Mouse (Mus musculus): ENCODE measurements around the gene Myl9. TPM values are rescaled to one million over a fixed set of nuclear protein-coding genes. Genes with fewer than 3 reads are reported as not detected.

Gene Myl9
- polyA plus RNA-seq, 1 experiment from 2014 or later, result 1,736 TPM

DNA sequence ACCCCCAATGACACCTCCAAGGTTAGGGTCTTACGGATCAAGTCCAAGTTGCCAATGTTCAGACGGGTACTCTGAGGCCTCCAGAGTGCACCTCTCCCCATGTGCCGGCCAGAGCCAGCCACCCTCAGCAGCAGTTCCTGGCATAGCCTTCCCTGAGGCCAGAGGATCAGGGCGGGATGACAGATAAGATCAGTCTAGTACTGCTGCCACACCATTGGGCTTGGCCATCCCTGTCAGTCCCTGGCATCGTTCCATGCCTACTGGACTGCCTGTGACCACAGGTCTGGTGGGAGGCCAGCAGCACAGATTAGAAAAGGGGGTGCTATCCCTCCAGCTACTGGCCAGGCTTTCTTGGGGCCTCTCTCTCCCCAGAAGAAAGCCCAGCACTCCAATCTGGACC, 3.8 kb downstream of the Myl9 start:
- Histone ChIP-seq H3K9ac (replicated peaks; ENCODE audit: low read depth, low read length) (no peak overlapping the region), H3K9me3 (ENCODE audit: control insufficient read depth, low read depth, low read length) (no peaks in the 10 kb centered on the region), H3K4me1 (ENCODE audit: control insufficient read depth, insufficient read depth, low read length) (peaks cover 14% of the 10 kb centered on the region)

DNA sequence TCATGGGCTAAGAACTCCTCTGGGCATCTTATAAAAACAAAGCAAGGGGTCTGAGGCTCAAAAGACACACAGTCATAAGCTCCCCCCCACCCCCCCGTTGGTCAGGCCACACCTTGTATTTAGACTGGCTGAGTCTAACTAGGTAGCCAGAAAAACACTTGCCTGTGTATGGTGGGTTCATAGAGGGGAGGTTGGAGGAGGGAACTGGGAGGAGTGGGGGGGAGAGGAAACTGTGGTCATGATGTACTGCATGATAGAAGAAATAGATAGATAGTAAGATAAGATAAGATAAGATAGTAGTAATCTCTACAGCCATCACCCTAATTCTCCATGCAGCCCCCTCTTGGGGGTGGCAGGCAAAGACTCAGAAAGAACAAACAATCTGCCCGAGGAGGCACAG, 4.3 kb downstream of the Myl9 start:
- H3K9me3 ChIP-seq (ENCODE audit: control insufficient read depth, low read depth, low read length), result no peaks in the 10 kb centered on the region
- H3K4me3 ChIP-seq (ENCODE audit: low read depth, low read length), result 0 out of 2 replicates have a peak overlapping the region, but pooled peaks have one; percentile 6
- 38% methylated on average over 2 of the region's 2 CpGs for WGBS
- peaks cover 17% of the 10 kb centered on the region for H3K4me1 ChIP-seq (ENCODE audit: control insufficient read depth, insufficient read depth, low read length)
- no peak overlapping the region for H3K27ac ChIP-seq (ENCODE audit: low read length)
- H3K27me3 ChIP-seq (ENCODE audit: control insufficient read depth, insufficient read depth, low read length), result no peaks in the 10 kb centered on the region
- H3K36me3 ChIP-seq (ENCODE audit: control insufficient read depth, insufficient read depth, low read length), result peaks cover 3% of the 10 kb centered on the region; the same call in 1 of the 2 replicates
- H3K9ac ChIP-seq (replicated peaks; ENCODE audit: low read depth, low read length), result no peak overlapping the region
- H3K4me2 ChIP-seq (replicated peaks; ENCODE audit: low read depth, low read length), result peak overlapping the region; percentile 24
- no peak for ATAC-seq (ENCODE audit: insufficient number of reproducible peaks, insufficient read depth, low FRiP score, low read depth)

More for the DNA sequence above, 3.8 kb downstream of the Myl9 start:
- ATAC-seq (ENCODE audit: insufficient number of reproducible peaks, insufficient read depth, low FRiP score, low read depth), result no peak
- peaks cover 3% of the 10 kb centered on the region; the same call in 1 of the 2 replicates for H3K36me3 ChIP-seq (ENCODE audit: control insufficient read depth, insufficient read depth, low read length)
- 0 out of 2 replicates have a peak overlapping the region, but pooled peaks have one; percentile 6 for H3K4me3 ChIP-seq (ENCODE audit: low read depth, low read length)
- 70% methylated on average over 5 of the region's 5 CpGs for WGBS
- peak overlapping the region; percentile 24 for H3K4me2 ChIP-seq (replicated peaks; ENCODE audit: low read depth, low read length)
- H3K27me3 ChIP-seq (ENCODE audit: control insufficient read depth, insufficient read depth, low read length), result no peaks in the 10 kb centered on the region
- no peak overlapping the region for H3K27ac ChIP-seq (ENCODE audit: low read length)

GRCm38 (mm10) chr2:156780129-156780528, 4.9 kb downstream of the Myl9 start:
- H3K4me3 ChIP-seq (ENCODE audit: low read depth, low read length), result no peak overlapping the region
- 71% methylated on average over 9 of the region's 9 CpGs for WGBS
- H3K9ac ChIP-seq (replicated peaks; ENCODE audit: low read depth, low read length), result no peak overlapping the region
- H3K4me1 ChIP-seq (ENCODE audit: control insufficient read depth, insufficient read depth, low read length), result peaks cover 17% of the 10 kb centered on the region
- H3K27me3 ChIP-seq (ENCODE audit: control insufficient read depth, insufficient read depth, low read length), result no peaks in the 10 kb centered on the region
- peak overlapping the region; percentile 24; the same call in 1 of the 2 replicates for H3K4me2 ChIP-seq (replicated peaks; ENCODE audit: low read depth, low read length)
- H3K36me3 ChIP-seq (ENCODE audit: control insufficient read depth, insufficient read depth, low read length), result peaks cover 3% of the 10 kb centered on the region; the same call in 1 of the 2 replicates
- no peaks in the 10 kb centered on the region for H3K9me3 ChIP-seq (ENCODE audit: control insufficient read depth, low read depth, low read length)
- H3K27ac ChIP-seq (ENCODE audit: low read length), result no peak overlapping the region
- no peak for ATAC-seq (ENCODE audit: insufficient number of reproducible peaks, insufficient read depth, low FRiP score, low read depth)

DNA sequence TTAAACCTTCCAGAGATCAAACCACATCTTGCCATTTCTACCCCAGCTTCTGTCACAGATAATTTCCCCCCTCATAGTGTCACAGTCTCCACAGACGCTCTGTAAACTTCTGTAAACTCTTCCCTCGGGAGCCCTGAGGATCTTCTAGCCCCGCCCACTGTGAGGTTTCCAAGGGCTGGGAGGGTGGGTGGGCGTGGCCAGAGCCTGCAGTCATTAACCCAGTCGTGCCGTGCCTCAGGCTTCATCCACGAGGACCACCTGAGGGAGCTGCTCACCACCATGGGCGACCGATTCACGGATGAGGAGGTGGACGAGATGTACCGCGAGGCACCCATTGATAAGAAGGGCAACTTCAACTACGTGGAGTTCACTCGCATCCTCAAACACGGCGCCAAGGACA, 5.5 kb downstream of the Myl9 start:
- 20% methylated on average over 17 of the region's 17 CpGs for WGBS
- H3K4me3 ChIP-seq (ENCODE audit: low read depth, low read length), result no peak overlapping the region

DNA sequence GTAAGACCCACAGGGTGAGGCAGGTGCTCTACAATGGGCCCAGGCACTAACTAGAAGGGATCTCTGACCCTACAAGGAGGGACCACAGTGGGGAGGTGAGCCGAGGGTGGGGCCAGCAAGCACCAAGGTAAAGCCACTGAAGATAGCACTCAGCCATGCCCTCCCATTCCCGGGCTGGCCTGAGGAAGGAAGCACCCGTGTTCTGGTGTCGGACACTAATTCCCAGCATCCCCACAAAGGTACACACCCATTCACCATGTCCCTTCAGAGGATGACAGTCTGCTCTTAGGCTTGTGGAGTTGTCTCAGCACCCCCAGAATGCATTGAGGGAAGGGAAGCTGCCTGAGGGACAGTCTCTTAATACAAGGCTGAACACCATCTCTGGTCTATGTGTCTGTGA, 6.1 kb downstream of the Myl9 start:
- H3K9ac ChIP-seq (replicated peaks; ENCODE audit: low read depth, low read length), result no peak overlapping the region
- WGBS, result 77% methylated on average over 4 of the region's 4 CpGs
- no peak overlapping the region for H3K4me2 ChIP-seq (replicated peaks; ENCODE audit: low read depth, low read length)
- H3K27ac ChIP-seq (ENCODE audit: low read length), result no peak overlapping the region
- no peaks in the 10 kb centered on the region for H3K9me3 ChIP-seq (ENCODE audit: control insufficient read depth, low read depth, low read length)
- ATAC-seq (ENCODE audit: insufficient number of reproducible peaks, insufficient read depth, low FRiP score, low read depth), result no peak
- peaks cover 17% of the 10 kb centered on the region for H3K4me1 ChIP-seq (ENCODE audit: control insufficient read depth, insufficient read depth, low read length)
- H3K27me3 ChIP-seq (ENCODE audit: control insufficient read depth, insufficient read depth, low read length), result no peaks in the 10 kb centered on the region
- no peak overlapping the region for H3K4me3 ChIP-seq (ENCODE audit: low read depth, low read length)
- H3K36me3 ChIP-seq (ENCODE audit: control insufficient read depth, insufficient read depth, low read length), result peaks cover 3% of the 10 kb centered on the region; the same call in 1 of the 2 replicates

More for the DNA sequence above, 5.5 kb downstream of the Myl9 start:
- no peak overlapping the region for H3K27ac ChIP-seq (ENCODE audit: low read length)
- H3K9me3 ChIP-seq (ENCODE audit: control insufficient read depth, low read depth, low read length), result no peaks in the 10 kb centered on the region
- no peak overlapping the region for H3K9ac ChIP-seq (replicated peaks; ENCODE audit: low read depth, low read length)
- peaks cover 17% of the 10 kb centered on the region for H3K4me1 ChIP-seq (ENCODE audit: control insufficient read depth, insufficient read depth, low read length)
- no peak; the same call in 1 of the 2 replicates for ATAC-seq (ENCODE audit: insufficient number of reproducible peaks, insufficient read depth, low FRiP score, low read depth)
- H3K27me3 ChIP-seq (ENCODE audit: control insufficient read depth, insufficient read depth, low read length), result no peaks in the 10 kb centered on the region
- H3K36me3 ChIP-seq (ENCODE audit: control insufficient read depth, insufficient read depth, low read length), result peaks cover 3% of the 10 kb centered on the region; the same call in 1 of the 2 replicates
- H3K4me2 ChIP-seq (replicated peaks; ENCODE audit: low read depth, low read length), result peak overlapping the region; percentile 24; the same call in 1 of the 2 replicates

DNA sequence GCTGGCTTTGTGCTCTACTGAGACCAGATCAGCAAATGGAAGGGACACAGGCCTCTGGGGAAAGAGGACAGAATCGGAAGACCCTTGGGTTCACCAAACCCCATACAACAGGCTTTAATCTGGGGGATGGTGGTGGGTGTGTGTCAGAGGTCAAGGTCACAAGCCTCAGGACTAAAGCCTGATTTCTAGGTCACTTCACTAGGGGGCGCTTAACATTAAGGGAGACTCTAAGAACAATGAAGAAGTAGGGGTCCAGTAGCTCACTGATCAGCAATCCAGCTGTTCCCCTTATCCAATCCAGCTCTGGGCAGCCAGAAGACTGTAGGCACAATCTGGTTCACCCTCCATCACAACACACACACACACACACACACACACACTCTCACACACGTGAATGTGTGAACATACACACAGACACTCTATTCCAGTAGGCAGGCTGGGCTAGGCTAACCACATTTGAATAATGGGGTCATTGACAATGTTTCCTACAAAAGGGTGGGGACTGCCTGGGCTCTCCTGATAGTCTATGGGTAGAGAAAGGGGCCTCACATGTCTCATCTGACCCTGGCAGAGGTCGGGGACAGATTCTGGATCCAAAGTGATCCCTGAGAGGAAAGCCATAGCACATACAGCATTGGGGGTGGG, 6.7 kb downstream of the Myl9 start:
- ATAC-seq (ENCODE audit: insufficient number of reproducible peaks, insufficient read depth, low FRiP score, low read depth), result no peak
- H3K36me3 ChIP-seq (ENCODE audit: control insufficient read depth, insufficient read depth, low read length), result peaks cover 3% of the 10 kb centered on the region; the same call in 1 of the 2 replicates

GRCm38 (mm10) chr2:156782481-156783348, 7.5 kb downstream of the Myl9 start:
- Histone ChIP-seq H3K36me3 (ENCODE audit: control insufficient read depth, insufficient read depth, low read length) (peaks cover 3% of the 10 kb centered on the region; the same call in 1 of the 2 replicates), H3K4me1 (ENCODE audit: control insufficient read depth, insufficient read depth, low read length) (peaks cover 11% of the 10 kb centered on the region), H3K27ac (ENCODE audit: low read length) (no peak overlapping the region), H3K4me3 (ENCODE audit: low read depth, low read length) (no peak overlapping the region), H3K27me3 (ENCODE audit: control insufficient read depth, insufficient read depth, low read length) (no peaks in the 10 kb centered on the region), H3K4me2 (replicated peaks; ENCODE audit: low read depth, low read length) (no peak overlapping the region), H3K9ac (replicated peaks; ENCODE audit: low read depth, low read length) (no peak overlapping the region), H3K9me3 (ENCODE audit: control insufficient read depth, low read depth, low read length) (no peaks in the 10 kb centered on the region)
- WGBS, result 83% methylated on average over 10 of the region's 10 CpGs
- no peak for ATAC-seq (ENCODE audit: insufficient number of reproducible peaks, insufficient read depth, low FRiP score, low read depth)

More for the DNA sequence above, 6.7 kb downstream of the Myl9 start:
- Histone ChIP-seq H3K4me1 (ENCODE audit: control insufficient read depth, insufficient read depth, low read length) (peaks cover 15% of the 10 kb centered on the region), H3K9me3 (ENCODE audit: control insufficient read depth, low read depth, low read length) (no peaks in the 10 kb centered on the region), H3K27me3 (ENCODE audit: control insufficient read depth, insufficient read depth, low read length) (no peaks in the 10 kb centered on the region), H3K4me3 (ENCODE audit: low read depth, low read length) (no peak overlapping the region), H3K4me2 (replicated peaks; ENCODE audit: low read depth, low read length) (no peak overlapping the region), H3K27ac (ENCODE audit: low read length) (no peak overlapping the region), H3K9ac (replicated peaks; ENCODE audit: low read depth, low read length) (no peak overlapping the region)
- 68% methylated on average over 4 of the region's 4 CpGs for WGBS

- H3K27ac ChIP-seq (ENCODE audit: low read length), result no peak overlapping the region
- WGBS, result 60% methylated on average over 9 of the region's 9 CpGs
- no peaks in the 10 kb centered on the region for H3K9me3 ChIP-seq (ENCODE audit: control insufficient read depth, low read depth, low read length)
- H3K27me3 ChIP-seq (ENCODE audit: control insufficient read depth, insufficient read depth, low read length), result no peaks in the 10 kb centered on the region
- peaks cover 11% of the 10 kb centered on the region for H3K4me1 ChIP-seq (ENCODE audit: control insufficient read depth, insufficient read depth, low read length)
- H3K36me3 ChIP-seq (ENCODE audit: control insufficient read depth, insufficient read depth, low read length), result peaks cover 3% of the 10 kb centered on the region; the same call in 1 of the 2 replicates
- H3K4me2 ChIP-seq (replicated peaks; ENCODE audit: low read depth, low read length), result no peak overlapping the region
- peak; percentile 60; the same call in 1 of the 2 replicates for ATAC-seq (ENCODE audit: insufficient number of reproducible peaks, insufficient read depth, low FRiP score, low read depth)
- no peak overlapping the region for H3K9ac ChIP-seq (replicated peaks; ENCODE audit: low read depth, low read length)
- no peak overlapping the region for H3K4me3 ChIP-seq (ENCODE audit: low read depth, low read length)
These were observed 8.1 kb downstream of the Myl9 start for GRCm38 (mm10) chr2:156783349-156783728.

All from stomach, embryonic 14.5 days (tissue).